Mouse (Mus musculus) cerebellum, adult 2 months (tissue): Measurements from ENCODE around the gene Peli1.

Source experiments
- CTCF ChIP-seq: fragments of 200-500 bp; IDR thresholded peaks from 2 replicates; pipeline ENCODE4 v1.5.1; 2011; ENCODE audit warnings: low read depth, mild to moderate bottlenecking, control low read depth, low read length, moderate library complexity, borderline replicate concordance; ENCODE audit not compliant: insufficient read depth
- POLR2A ChIP-seq: fragments of 200-500 bp; IDR thresholded peaks from 2 replicates; pipeline ENCODE4 v1.6.1; 2011; ENCODE audit warnings: low read length, control low read depth, borderline replicate concordance; ENCODE audit not compliant: insufficient read depth

GRCm38 (mm10) chr11:21098457-21098856, 7.4 kb downstream of the Peli1 start:
- TF ChIP-seq CTCF (no peak), POLR2A (no peak)
